Mouse (Mus musculus) midbrain, embryonic 16.5 days (tissue): Measurements from ENCODE around the gene Ptprg. TPM values are rescaled to one million over a fixed set of nuclear protein-coding genes. Genes with fewer than 3 reads are reported as not detected.

Experiments used
- ATAC-seq: fragments of 200-750 bp; cut with Nextera tagmentation; 2 replicates; pipeline ENCODE4 v1.8.0; 2017; ENCODE audit warnings: moderate TSS enrichment
- H3K27ac ChIP-seq: fragments of 300-500 bp; sonication (generic); 2 replicates; pipeline ENCODE4 v1.5.1; 2014; ENCODE audit warnings: mild to moderate bottlenecking, low read length, mixed read lengths
- H3K27me3 ChIP-seq: fragments of 300-500 bp; sonication (generic); 2 replicates; pipeline ENCODE4 v1.6.1; 2014; ENCODE audit warnings: low read depth, low read length, mixed read lengths; ENCODE audit not compliant: control insufficient read depth, insufficient read depth
- H3K36me3 ChIP-seq: fragments of 300-500 bp; sonication (generic); 2 replicates; pipeline ENCODE4 v1.6.1; 2014; ENCODE audit warnings: mild to moderate bottlenecking, low read length, moderate library complexity, mixed read lengths; ENCODE audit not compliant: control insufficient read depth, insufficient read depth
- H3K4me1 ChIP-seq: fragments of 300-500 bp; sonication (generic); 2 replicates; pipeline ENCODE4 v1.6.1; 2014; ENCODE audit warnings: mild to moderate bottlenecking, low read length, mixed read lengths; ENCODE audit not compliant: control insufficient read depth, insufficient read depth
- H3K4me2 ChIP-seq: fragments of 300-500 bp; sonication (generic); 2 replicates; pipeline ENCODE4 v1.6.1; 2014; ENCODE audit warnings: mild to moderate bottlenecking, low read length, mixed read lengths
- H3K4me3 ChIP-seq: fragments of 300-500 bp; sonication (generic); 2 replicates; pipeline ENCODE4 v1.5.1; 2014; ENCODE audit warnings: low read depth, mild to moderate bottlenecking, low read length, moderate library complexity, mixed read lengths
- H3K9ac ChIP-seq: fragments of 300-500 bp; sonication (generic); 2 replicates; pipeline ENCODE4 v1.6.1; 2014; ENCODE audit warnings: low read depth, low read length, mixed read lengths
- H3K9me3 ChIP-seq: fragments of 300-500 bp; sonication (generic); replicated peaks from 2 replicates; pipeline ENCODE4 v1.6.1; 2014; ENCODE audit warnings: mild to moderate bottlenecking, low read length, mixed read lengths; ENCODE audit not compliant: control insufficient read depth, poor library complexity, severe bottlenecking
- WGBS: fragments of 180-500 bp; shearing (Covaris S2); extraction: QIAGEN DNeasy Blood & Tissue Kit; methylation state at CpG from one replicate; pipeline ENCODE4 v1.1.7; 2014; 5-methylcytosine and 5-hydroxymethylcytosine counted together
- polyA plus RNA-seq: library from polyadenylated mRNA; unstranded; fragments of >200 nt; fragmentation: Nextera tagmentation; extraction: Ambion mirVana; gene quantifications from 2 replicates; pipeline ENCODE4 v1.2.1, GENCODE M21; 2015

The Ptprg gene
- polyA plus RNA-seq, 1 experiment from 2014 or later: 37.6 TPM

DNA sequence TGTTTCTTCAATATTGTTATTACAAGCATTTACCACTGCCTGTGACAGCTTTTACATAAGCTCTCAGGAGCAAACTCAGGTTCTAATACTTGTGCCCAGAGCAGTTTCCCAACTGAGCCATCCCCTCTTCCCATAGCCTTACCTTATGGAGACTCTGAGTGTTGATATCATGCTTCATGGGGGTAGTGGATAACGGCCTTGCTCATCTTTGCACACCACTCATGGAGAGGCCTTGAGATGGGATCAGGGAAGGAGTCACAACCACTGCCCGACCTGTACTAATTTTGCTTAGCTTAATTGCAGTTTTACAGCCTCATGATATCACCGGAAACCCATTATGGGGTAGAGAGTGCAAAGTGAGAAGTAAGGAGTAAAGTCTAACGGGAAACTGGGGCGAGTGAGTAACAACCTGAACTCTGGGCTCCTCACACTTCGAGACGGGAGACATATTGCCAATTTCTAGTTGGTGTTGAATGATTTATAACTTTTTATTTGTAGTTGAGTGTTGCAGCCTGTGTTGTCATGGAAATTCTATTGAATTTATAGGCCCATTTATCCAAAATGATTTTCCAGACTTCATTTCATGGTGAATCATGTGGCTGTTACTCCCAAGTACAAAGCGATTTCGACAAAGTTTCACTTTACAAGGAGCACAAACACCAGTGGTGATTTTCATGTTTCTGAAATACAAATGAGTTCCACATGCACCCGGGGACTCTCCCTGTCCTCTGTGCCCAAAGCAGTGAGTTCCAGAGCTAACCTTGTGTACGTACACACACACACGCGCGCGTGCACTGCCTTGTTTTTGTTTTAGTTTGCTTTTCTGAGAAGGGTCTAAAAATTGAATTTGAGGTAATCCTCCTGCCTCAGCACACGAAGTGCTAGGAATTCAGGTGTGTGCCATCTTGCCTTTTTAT lies 472.7 kb downstream of the Ptprg start:
- 90% methylated on average over 16 of the region's 16 CpGs for WGBS
- Histone ChIP-seq H3K9me3 (no peaks in the 10 kb centered on the region; the same call in 1 of the 2 replicates), H3K4me3 (no peak overlapping the region), H3K27ac (no peak overlapping the region), H3K9ac (no peak overlapping the region), H3K36me3 (no peaks in the 10 kb centered on the region), H3K4me2 (no peak overlapping the region), H3K4me1 (no peaks in the 10 kb centered on the region), H3K27me3 (no peaks in the 10 kb centered on the region)
- no peak for ATAC-seq

DNA sequence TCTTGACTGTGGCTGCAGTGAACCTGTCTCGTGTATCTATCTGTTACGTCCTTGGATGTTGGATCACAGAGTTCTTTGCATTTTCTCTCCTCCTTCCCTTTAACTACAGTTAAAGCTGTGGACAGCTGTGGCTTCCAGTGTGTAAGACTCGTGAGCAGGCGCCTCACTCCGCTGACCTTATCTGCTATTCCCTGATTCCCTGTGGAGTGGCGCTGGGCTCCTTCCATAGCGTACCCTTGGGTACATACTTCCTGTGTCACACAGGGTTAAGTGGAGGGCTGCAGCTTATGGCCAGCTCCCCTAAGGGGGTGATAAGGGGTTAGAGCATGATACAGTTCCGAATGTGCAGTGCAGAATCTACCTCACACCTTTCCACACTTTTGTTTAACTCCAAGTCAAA lies 473.9 kb downstream of the Ptprg start:
- Histone ChIP-seq H3K4me1 (no peaks in the 10 kb centered on the region), H3K4me3 (no peak overlapping the region), H3K9ac (no peak overlapping the region), H3K27ac (no peak overlapping the region), H3K27me3 (no peaks in the 10 kb centered on the region), H3K9me3 (no peaks in the 10 kb centered on the region; the same call in 1 of the 2 replicates), H3K4me2 (no peak overlapping the region), H3K36me3 (no peaks in the 10 kb centered on the region)
- 87% methylated on average over 8 of the region's 8 CpGs for WGBS
- no peak for ATAC-seq

DNA sequence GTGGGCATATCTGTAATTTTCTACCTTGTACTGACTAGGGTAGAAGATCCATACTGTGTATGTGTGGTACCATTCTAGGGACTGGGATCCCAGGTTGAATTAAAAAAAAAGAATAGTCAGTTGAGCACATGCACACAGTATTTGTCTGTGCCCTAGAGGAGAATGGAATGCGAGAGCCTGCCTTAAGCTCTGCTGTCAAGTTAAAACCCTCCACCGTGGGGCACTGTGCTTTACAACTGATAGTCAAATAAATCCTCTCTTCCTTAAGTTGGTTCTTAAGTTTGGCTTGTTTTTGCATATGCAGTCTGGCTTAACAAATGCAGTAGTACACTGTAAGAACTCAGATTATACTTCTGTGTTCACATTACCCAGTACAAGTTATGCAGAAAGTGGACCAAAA lies 476.6 kb downstream of the Ptprg start:
- 80% methylated on average over 2 of the region's 2 CpGs for WGBS
- Histone ChIP-seq H3K27me3 (no peaks in the 10 kb centered on the region), H3K9me3 (no peaks in the 10 kb centered on the region; the same call in 1 of the 2 replicates), H3K4me1 (no peaks in the 10 kb centered on the region), H3K4me2 (no peak overlapping the region), H3K9ac (no peak overlapping the region), H3K27ac (no peak overlapping the region), H3K4me3 (no peak overlapping the region), H3K36me3 (no peaks in the 10 kb centered on the region)
- ATAC-seq: no peak

- WGBS: 91% methylated on average over 11 of the region's 11 CpGs
- no peaks in the 10 kb centered on the region for H3K27me3 ChIP-seq
Measured at GRCm38 (mm10) chr14:12036530-12037283, 483.4 kb downstream of the Ptprg start.

GRCm38 (mm10) chr14:12039743-12040142 lies 486.4 kb downstream of the Ptprg start:
- Histone ChIP-seq H3K4me2 (no peak overlapping the region), H3K36me3 (no peaks in the 10 kb centered on the region), H3K27me3 (no peaks in the 10 kb centered on the region), H3K27ac (no peak overlapping the region), H3K4me1 (no peaks in the 10 kb centered on the region), H3K4me3 (no peak overlapping the region), H3K9ac (no peak overlapping the region), H3K9me3 (no peaks in the 10 kb centered on the region)
- ATAC-seq: no peak
- 92% methylated on average over 3 of the region's 3 CpGs for WGBS

More at GRCm38 (mm10) chr14:12036530-12037283, 483.4 kb downstream of the Ptprg start:
- Histone ChIP-seq H3K4me3 (no peak overlapping the region), H3K36me3 (no peaks in the 10 kb centered on the region), H3K27ac (no peak overlapping the region), H3K9me3 (no peaks in the 10 kb centered on the region), H3K4me2 (no peak overlapping the region), H3K4me1 (no peaks in the 10 kb centered on the region), H3K9ac (no peak overlapping the region)
- no peak for ATAC-seq

DNA sequence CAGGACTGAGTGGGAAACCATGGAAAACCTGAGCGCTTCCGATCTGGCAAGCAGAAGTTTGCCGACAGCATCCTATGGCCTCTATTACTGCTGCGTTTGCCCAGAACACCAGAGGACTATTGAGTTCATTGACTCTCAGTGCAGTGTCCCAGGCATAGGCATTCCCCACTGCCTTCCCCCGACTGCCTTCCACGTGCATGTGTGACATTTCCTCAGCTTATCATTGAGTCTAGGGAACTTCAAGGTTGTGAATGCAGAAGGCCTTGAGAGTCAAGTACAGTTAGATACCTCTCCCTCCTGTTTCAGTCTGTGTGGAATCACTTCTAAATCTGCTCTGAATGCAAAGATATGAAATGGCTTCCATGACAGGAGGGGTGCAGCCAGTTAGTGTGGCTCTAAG lies 488.2 kb downstream of the Ptprg start:
- H3K27ac ChIP-seq: no peak overlapping the region
- ATAC-seq: no peak
- H3K27me3 ChIP-seq: no peaks in the 10 kb centered on the region
- H3K4me1 ChIP-seq: no peaks in the 10 kb centered on the region
- 95% methylated on average over 6 of the region's 6 CpGs for WGBS
- H3K9ac ChIP-seq: no peak overlapping the region
- no peaks in the 10 kb centered on the region for H3K9me3 ChIP-seq
- no peaks in the 10 kb centered on the region for H3K36me3 ChIP-seq
- H3K4me2 ChIP-seq: no peak overlapping the region
- H3K4me3 ChIP-seq: no peak overlapping the region

- Histone ChIP-seq H3K4me3 (no peak overlapping the region), H3K4me2 (no peak overlapping the region), H3K27me3 (no peaks in the 10 kb centered on the region), H3K27ac (no peak overlapping the region), H3K9ac (no peak overlapping the region), H3K36me3 (no peaks in the 10 kb centered on the region), H3K9me3 (no peaks in the 10 kb centered on the region), H3K4me1 (no peaks in the 10 kb centered on the region)
- no peak for ATAC-seq
- 94% methylated on average over 3 of the region's 3 CpGs for WGBS
Measured at GRCm38 (mm10) chr14:12046226-12046882, 493.0 kb downstream of the Ptprg start.

DNA sequence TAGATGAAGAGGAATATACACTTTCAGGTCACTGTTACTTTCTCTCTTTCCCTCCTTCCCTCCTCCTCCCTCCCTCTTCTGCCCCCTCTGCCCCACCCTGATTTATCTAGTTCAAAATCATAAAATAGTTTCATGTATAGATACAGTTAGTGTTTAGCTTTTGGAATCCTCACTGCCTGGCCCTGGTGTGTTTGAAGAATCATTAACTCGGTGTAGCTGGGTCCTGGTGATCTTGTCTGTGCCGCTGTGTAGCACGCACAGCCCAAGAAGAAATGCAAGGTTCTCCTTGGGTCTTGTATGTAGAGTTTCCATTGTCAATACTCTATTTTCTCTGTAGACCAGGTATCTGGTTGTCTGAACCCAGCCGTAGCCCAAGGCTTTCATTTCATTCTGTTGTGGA lies 494.3 kb downstream of the Ptprg start:
- no peak overlapping the region for H3K4me2 ChIP-seq
- no peak overlapping the region for H3K4me3 ChIP-seq
- WGBS: over 99% methylated on average over 4 of the region's 4 CpGs
- no peak overlapping the region for H3K9ac ChIP-seq
- no peak for ATAC-seq
- H3K9me3 ChIP-seq: no peaks in the 10 kb centered on the region
- H3K36me3 ChIP-seq: no peaks in the 10 kb centered on the region
- H3K4me1 ChIP-seq: no peaks in the 10 kb centered on the region
- H3K27me3 ChIP-seq: no peaks in the 10 kb centered on the region
- H3K27ac ChIP-seq: no peak overlapping the region
